Mouse (Mus musculus): ENCODE data around the gene Igf1. TPM values are rescaled to one million over a fixed set of nuclear protein-coding genes. Genes with fewer than 3 reads are reported as not detected.

Igf1 gene
- total RNA-seq, 4 experiments from 2014 or later = 6.7 to 14.7 (median 10.1) TPM

DNA sequence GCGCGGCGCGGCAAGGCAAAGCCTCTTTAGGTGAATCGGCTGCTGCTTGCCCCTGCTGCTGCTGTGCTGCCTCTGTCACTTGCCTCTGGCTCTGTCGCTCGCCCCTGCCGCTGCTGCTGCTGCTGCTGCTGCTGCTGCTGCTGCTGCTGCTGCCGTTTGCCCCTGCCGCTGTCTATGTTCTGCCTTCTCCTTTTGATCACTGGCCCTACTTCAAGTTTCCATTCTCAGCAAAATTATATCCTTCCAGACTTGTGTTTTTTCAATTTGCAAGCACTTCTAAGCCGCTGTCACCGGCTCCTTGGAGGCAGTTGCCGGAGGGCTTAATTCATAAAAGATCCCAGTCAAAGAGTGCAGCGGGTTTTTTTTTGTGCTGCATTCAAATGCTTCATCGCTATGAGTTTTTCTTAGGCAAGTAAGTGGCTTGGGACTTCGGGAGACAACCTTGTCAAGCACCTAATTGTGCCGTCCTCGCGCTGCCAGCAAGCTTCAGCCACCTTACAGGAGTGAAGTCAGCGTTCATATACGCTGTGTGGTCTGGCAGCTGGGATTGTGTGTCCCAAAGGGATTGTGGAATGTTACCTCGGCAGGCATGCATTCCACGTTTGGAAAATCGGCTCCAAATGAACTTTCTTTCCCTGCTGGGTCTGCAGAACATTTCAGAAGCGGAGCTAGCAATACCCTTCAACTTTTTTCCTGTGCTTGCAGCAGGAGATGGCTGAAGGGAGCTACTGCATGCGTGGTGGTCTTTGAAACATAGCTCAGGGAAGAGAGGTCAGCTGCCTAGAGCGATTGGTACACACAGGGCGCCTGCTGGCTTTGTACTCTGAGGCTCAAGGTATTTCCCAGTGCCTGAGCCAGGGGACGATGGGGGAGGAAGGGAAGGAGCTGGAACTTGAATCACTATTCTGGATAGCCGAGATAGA lies 2.4 kb downstream of the Igf1 start:
- DNase-seq (ENCODE audit: low spot score in 2 of 2) = no peak

- DNase-seq (ENCODE audit: low spot score in 2 of 2) = no peak
Measured at GRCm38 (mm10) chr10:87861104-87861455, 3.0 kb downstream of the Igf1 start.

DNA sequence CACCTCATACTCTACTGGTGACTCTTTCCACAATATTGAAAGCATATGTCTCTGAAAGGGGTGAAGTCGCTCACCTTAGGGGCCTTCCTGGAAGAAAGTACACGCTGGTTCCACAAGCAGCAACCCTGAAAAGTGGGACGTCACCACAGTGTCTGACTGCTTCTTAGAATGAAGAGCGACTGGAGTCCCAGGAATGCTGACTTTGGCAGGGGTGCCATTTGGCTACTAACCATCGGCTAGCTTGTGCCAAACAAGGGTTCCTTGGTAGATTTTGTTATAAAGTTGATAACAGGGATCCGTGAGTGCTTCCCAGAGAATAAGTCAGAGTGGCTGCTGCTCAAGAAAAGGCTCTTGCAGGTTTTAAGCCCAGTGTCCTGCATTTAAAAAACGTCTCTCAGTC lies 4.8 kb downstream of the Igf1 start:
- DNase-seq (ENCODE audit: low spot score in 2 of 2) = no peak

- DNase-seq (ENCODE audit: low spot score in 2 of 2) = no peak
Measured at GRCm38 (mm10) chr10:87863326-87863725, 5.3 kb downstream of the Igf1 start.

- no peak for DNase-seq (ENCODE audit: low spot score in 2 of 2)
Measured at GRCm38 (mm10) chr10:87865712-87866111, 7.6 kb downstream of the Igf1 start.

DNA sequence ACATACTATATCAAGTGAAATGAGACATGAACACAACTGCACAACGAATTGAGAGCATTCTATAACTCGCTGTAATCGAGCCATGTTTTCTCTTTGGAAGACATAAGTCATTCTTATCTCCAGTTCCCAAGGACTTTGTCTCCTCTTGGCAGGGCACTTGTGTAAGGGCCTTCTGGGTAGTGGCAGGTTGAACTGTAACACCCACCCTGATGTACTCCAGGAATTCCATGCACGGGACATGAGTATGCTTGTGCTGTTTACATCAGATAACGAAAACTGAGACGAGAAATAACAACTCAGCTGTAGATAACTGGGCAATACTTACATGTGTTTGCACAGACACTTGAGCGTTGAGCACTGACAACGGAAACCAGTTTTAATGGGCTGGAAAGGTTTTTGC lies 8.4 kb downstream of the Igf1 start:
- DNase-seq (ENCODE audit: low spot score in 2 of 2) = no peak

DNA sequence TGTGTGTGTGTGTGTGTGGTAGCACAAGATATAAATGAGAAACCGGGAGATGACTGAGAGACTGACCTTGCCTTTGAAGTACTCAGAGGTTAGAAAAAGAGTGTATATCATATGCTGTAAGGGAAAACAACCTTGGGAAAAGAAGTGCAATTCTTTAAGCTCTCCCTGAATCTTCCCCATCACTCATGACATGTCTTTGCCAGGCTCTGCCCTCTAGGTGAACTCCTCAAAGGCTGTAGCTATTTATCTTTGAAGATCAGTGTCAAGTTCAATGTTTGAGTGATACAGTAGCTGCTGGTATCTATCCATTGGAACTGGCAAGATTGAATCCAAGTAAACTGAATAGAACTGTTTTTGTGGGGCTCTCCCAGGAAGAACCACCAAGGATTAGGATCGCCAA lies 9.2 kb downstream of the Igf1 start:
- DNase-seq (ENCODE audit: low spot score in 2 of 2) = no peak

DNA sequence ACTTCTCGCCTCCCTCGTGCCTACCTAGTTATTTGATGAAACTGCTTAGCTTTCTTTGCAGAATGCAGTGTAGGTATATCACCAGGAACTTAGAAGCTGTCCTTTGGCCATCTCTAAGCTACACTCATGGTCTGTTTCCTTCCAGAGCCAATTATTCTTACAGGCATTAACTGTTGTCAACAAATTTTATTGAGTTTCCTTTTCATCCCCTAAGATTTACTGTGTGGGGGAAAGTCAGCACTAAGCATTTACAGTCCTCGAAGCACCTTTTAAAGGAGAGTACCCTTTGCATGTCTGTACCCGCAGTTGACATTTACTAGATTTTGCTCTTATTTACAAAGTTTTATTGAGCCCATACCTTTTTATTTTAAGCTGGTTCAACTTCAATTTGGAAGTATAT lies 9.6 kb downstream of the Igf1 start:
- DNase-seq (ENCODE audit: low spot score in 2 of 2) = no peak

DNA sequence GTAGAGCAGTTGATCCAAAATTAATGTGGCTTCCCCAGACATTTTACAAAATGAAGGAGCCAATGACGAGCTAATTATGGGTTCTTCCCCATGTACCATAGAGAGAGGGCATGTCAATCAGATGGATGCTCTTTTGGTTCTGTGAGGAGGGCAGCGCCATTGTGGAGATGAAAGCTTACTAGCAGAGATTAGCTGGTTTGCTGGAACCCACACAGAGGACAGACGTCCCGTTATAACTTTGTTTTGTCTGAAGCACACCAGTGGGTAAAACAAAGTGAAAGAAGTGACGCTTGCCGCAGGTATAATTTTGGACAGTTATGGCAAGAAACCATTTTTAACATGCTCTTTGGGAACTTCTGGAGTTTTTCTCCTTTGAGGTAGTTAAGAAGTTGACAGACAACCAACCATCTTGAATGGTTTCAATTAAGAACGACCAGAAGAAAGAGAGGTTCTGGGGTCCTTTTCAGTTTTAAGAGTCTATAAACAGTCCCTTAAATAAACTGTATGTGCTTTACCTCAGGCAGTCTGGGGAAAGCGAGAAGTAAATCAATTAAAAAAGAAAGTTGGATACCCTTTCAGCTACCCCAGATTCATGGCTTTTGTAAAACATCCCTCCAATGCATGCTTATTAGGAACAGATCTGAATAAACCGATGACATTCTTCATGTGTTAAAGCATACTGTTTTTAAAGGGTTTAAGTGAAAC lies 10.4 kb downstream of the Igf1 start:
- no peak for DNase-seq (ENCODE audit: low spot score in 2 of 2)

- DNase-seq (ENCODE audit: low spot score in 2 of 2) = no peak
Measured at GRCm38 (mm10) chr10:87869151-87869550, 11.1 kb downstream of the Igf1 start.

GRCm38 (mm10) chr10:87869691-87870090 lies 11.6 kb downstream of the Igf1 start:
- DNase-seq (ENCODE audit: low spot score in 2 of 2) = no peak

GRCm38 (mm10) chr10:87871863-87872647 lies 14.0 kb downstream of the Igf1 start:
- no peak for DNase-seq (ENCODE audit: low spot score in 2 of 2)

DNA sequence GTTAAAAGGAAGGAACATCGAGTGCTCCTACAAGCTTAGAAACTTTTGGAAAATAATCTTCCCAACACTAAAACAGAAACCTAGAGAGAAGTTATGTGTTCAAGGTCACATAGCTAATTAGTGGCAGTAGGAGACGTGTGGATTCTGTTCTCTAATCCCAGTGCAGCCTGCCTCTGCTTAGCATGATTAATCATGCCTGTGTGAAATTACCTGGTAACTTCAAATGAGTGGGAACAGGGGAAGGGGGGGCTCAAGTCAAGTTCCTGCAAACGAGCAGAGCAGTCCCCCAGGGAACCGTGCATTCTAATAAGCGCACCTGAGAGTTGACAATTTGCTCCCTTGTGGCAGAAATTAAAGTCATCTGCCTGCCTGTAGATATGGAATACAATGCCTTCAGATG lies 14.8 kb downstream of the Igf1 start:
- DNase-seq (ENCODE audit: low spot score in 2 of 2) = no peak

DNA sequence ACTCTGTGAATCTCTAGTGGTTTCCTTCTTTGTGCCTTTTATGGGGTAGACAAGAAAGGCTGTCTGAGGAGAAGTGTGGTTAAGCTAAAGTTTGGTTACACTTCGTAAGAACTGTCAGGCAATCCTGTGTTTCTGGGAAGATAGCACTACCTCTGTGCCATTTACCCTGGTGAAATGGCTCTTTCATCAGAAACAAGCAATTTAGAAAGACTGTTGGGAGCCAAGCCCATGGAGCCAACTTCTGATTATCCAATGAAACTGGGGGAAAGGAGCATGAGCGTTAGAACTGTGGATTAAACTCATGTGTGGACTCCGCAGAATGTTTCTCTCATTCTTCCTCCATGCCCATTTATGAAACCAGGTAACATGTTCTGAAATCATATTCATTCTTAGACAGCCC lies 15.5 kb downstream of the Igf1 start:
- no peak for DNase-seq (ENCODE audit: low spot score in 2 of 2)

DNA sequence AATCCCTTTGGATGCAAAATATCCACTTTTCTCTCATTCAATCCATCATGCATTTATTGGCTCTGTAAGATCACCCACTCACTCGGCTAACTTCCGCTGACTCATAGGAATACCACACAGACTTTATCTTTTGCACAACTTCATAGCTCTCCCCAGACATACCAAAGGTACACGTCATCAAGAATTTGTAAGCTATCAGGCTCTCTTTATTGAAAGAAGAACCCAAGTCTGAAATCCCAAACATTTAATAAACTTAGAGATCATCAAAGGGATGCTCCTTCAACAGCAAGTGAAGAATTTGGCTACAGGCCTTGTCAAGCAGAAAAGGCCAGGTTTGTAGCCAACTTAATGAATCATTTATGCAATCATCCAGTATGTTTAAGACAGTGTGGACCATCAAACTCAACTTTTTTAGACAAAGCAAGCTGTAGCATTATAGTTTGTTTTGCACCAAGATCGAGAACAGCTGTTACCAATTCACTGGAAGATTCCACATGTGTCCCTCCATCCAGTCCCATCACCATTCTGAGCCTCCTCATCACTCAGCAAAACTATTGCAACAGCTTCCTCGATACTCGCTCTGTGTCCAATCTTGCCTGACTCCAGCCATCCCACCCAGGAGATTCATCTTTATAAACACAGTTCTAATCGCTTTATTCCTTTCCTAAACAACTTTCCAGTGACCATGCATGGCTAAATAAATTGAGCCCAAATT lies 22.2 kb downstream of the Igf1 start:
- no peak for DNase-seq (ENCODE audit: low spot score in 2 of 2)

DNA sequence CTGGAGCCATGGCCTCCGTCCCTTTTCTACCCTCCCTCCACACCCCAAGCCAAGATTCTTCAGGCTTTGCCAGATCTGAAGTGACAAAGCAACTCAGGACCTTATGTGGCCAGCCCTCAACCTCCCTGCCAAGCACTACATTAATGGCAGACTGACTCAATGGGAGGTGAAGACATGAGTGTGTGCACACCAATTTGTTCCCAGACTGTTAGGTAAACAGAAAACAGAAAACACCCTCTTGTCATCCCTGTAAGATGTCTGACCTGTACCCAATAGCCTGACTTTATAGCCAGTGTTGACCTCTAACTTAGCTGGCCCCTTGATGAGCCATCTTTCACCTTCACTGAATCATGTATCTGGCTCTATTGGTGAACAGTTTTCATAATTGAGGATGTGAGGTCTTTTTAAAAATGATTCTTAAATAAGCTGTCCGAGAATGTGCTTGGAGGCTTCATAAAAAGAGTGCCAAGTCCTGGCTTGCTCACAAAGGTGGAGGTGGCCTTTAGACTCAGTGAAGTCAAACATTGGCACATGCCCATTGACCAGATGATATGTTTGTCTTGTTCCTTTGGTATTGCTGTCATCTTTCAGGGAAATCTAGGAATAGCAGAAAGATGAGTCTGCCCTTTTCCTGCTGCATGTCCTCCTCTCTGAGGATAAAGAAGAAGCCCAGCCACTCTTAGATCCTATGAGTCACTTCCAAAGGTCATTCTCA lies 27.4 kb downstream of the Igf1 start:
- no peak for DNase-seq (ENCODE audit: low spot score in 2 of 2)

- DNase-seq (ENCODE audit: low spot score in 2 of 2) = no peak
Measured at GRCm38 (mm10) chr10:87889850-87890249, 31.8 kb downstream of the Igf1 start.

DNA sequence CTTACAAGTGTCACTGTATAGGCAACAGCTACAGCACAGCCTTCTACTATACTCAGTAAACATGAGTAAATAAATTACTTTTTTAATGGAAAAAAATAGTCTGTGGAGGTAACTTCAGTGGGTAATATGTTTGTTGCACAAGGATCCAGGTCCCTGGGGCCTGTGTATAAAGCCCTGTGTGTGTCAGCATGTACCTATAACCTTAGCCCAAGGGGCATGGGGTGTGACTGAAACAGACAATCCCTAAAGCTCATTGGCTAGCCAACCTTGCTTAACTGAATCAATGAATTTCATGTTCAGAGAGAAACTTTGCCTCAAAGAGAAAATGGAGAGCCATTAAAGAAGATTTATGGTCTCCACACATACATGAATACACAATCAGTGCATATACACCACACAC lies 34.2 kb downstream of the Igf1 start:
- DNase-seq (ENCODE audit: low spot score in 2 of 2) = no peak

DNA sequence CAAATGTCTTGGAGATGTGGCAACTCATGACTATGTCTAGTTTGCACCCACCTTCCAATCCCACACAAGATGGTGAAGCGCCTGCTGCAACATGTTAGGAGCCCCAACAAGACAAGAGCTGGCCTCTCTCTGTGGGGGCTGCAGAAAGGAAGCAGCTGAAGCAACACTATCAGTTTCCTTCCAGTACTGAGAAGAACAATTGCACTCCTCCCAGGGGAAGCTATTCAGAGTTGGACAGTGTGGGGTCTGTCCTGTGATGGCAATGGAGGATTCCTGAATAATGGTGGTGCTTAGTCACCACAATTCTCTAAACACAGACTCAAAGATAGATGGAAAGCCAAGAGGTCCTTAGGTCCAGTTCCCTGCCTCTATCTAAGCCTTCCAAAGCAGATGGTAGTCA lies 35.2 kb downstream of the Igf1 start:
- no peak for DNase-seq (ENCODE audit: low spot score in 2 of 2)

DNA sequence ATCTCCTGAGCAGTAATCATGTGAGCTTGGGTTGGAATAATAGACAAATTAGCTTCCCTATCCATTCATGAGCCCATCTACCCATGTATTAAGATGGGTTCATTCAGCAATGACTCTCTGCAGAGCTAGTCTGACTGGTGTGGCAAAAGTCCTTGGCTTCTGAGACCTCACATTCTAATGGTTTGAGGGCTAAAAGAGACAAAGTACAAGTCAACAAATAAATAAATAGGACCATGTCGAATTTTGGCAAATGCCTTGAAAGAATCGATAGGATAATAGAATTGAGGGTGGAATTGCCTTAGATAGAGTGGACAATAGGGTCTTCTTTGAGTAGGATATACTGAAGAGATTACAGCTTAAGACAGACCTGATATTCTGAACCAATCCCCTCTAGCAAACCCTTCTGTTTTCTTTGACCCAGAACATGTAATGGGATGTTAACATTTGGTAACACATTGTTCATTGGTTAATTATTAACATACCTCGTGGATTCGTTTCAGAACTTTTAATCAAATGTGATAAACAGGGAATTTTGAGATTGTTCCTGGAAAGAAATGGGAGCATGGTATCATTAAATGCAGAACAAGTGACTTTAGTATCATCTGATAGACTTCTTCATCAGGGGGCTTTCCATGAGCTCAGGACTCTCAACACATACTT lies 36.5 kb downstream of the Igf1 start:
- DNase-seq (ENCODE audit: low spot score in 2 of 2) = no peak
